Mouse (Mus musculus) midbrain, embryonic 13.5 days (tissue): ENCODE measurements around the gene Ccdc58. TPM values are rescaled to one million over a fixed set of nuclear protein-coding genes. Genes with fewer than 3 reads are reported as not detected.
"Not testable (repeated sequence)": the region's sequence is repeated elsewhere in the genome, so short reads cannot be mapped to it uniquely, and the experiment has no call there.

Source experiments
- ATAC-seq: fragments of 200-750 bp; cut with Nextera tagmentation; 2 replicates; pipeline ENCODE4 v1.8.0; 2017; ENCODE audit warnings: mild to moderate bottlenecking, moderate TSS enrichment, moderate library complexity
- H3K27ac ChIP-seq: fragments of 300-500 bp; sonication (generic); 2 replicates; pipeline ENCODE4 v1.5.1; 2015; ENCODE audit warnings: inconsistent platforms, mild to moderate bottlenecking, moderate library complexity
- H3K27me3 ChIP-seq: fragments of 300-500 bp; sonication (generic); 2 replicates; pipeline ENCODE4 v1.6.1; 2015; ENCODE audit warnings: mild to moderate bottlenecking, inconsistent platforms
- H3K36me3 ChIP-seq: fragments of 300-500 bp; sonication (generic); 2 replicates; pipeline ENCODE4 v1.6.1; 2015; ENCODE audit warnings: mild to moderate bottlenecking, inconsistent platforms
- H3K4me1 ChIP-seq: fragments of 300-500 bp; sonication (generic); replicated peaks from 2 replicates; pipeline ENCODE4 v1.6.1; 2015; ENCODE audit warnings: inconsistent platforms
- H3K4me2 ChIP-seq: fragments of 300-500 bp; sonication (generic); replicated peaks from 2 replicates; pipeline ENCODE4 v1.6.1; 2015; ENCODE audit warnings: moderate library complexity, mild to moderate bottlenecking, inconsistent platforms
- H3K4me3 ChIP-seq: fragments of 300-500 bp; sonication (generic); replicated peaks from 2 replicates; pipeline ENCODE4 v1.5.1; 2015; ENCODE audit warnings: mild to moderate bottlenecking, inconsistent platforms
- H3K9ac ChIP-seq: fragments of 300-500 bp; sonication (generic); replicated peaks from 2 replicates; pipeline ENCODE4 v1.6.1; 2015; ENCODE audit warnings: mild to moderate bottlenecking, inconsistent platforms
- H3K9me3 ChIP-seq: fragments of 300-500 bp; sonication (generic); 2 replicates; pipeline ENCODE4 v1.6.1; 2016; ENCODE audit warnings: mild to moderate bottlenecking, inconsistent platforms
- WGBS: fragments of 180-500 bp; shearing (Covaris S2); methylation state at CpG from one replicate; pipeline ENCODE4 v1.1.7; 2015; 5-methylcytosine and 5-hydroxymethylcytosine counted together
- polyA plus RNA-seq: library from polyadenylated mRNA; unstranded; fragments of >200 nt; fragmentation: Nextera tagmentation; extraction: Ambion mirVana; gene quantifications from 2 replicates; pipeline ENCODE4 v1.2.1, GENCODE M21; 2015

Gene Ccdc58
- polyA plus RNA-seq, 1 experiment from 2014 or later: 44.8 TPM

GRCm38 (mm10) chr16:36089065-36089464 lies 17.6 kb downstream of the Ccdc58 start:
- Histone ChIP-seq H3K9ac (no peak overlapping the region), H3K27me3 (no peaks in the 10 kb centered on the region), H3K36me3 (peaks cover 39% of the 10 kb centered on the region), H3K4me3 (no peak overlapping the region), H3K27ac (no peak overlapping the region), H3K4me1 (no peaks in the 10 kb centered on the region), H3K4me2 (no peak overlapping the region), H3K9me3 (no peaks in the 10 kb centered on the region)
- 88% methylated on average over 7 of the region's 7 CpGs for WGBS
- no peak for ATAC-seq

- no peak overlapping the region for H3K27ac ChIP-seq
- H3K4me1 ChIP-seq: no peaks in the 10 kb centered on the region
- WGBS: 79% methylated on average over 8 of the region's 8 CpGs
- H3K9me3 ChIP-seq: no peaks in the 10 kb centered on the region
- H3K4me3 ChIP-seq: no peak overlapping the region
- no peaks in the 10 kb centered on the region for H3K27me3 ChIP-seq
- no peak for ATAC-seq
- H3K36me3 ChIP-seq: peaks cover 37% of the 10 kb centered on the region
- H3K4me2 ChIP-seq: no peak overlapping the region
- H3K9ac ChIP-seq: no peak overlapping the region
Observed at GRCm38 (mm10) chr16:36089850-36090616, 18.5 kb downstream of the Ccdc58 start.

- WGBS: 87% methylated on average over 11 of the region's 11 CpGs
- no peak for ATAC-seq
- no peaks in the 10 kb centered on the region for H3K4me1 ChIP-seq
Observed at GRCm38 (mm10) chr16:36090785-36091509, 19.5 kb downstream of the Ccdc58 start.

GRCm38 (mm10) chr16:36094079-36094478 lies 22.6 kb downstream of the Ccdc58 start:
- Histone ChIP-seq H3K4me3 (no peak overlapping the region), H3K9me3 (no peaks in the 10 kb centered on the region), H3K9ac (no peak overlapping the region), H3K4me1 (no peaks in the 10 kb centered on the region), H3K27me3 (no peaks in the 10 kb centered on the region), H3K36me3 (peaks cover 12% of the 10 kb centered on the region), H3K4me2 (no peak overlapping the region), H3K27ac (no peak overlapping the region)
- ATAC-seq: no peak
- 92% methylated on average over 3 of the region's 3 CpGs for WGBS

More at GRCm38 (mm10) chr16:36090785-36091509, 19.5 kb downstream of the Ccdc58 start:
- no peaks in the 10 kb centered on the region for H3K9me3 ChIP-seq
- no peak overlapping the region for H3K9ac ChIP-seq
- no peak overlapping the region for H3K4me3 ChIP-seq
- peaks cover 29% of the 10 kb centered on the region for H3K36me3 ChIP-seq
- no peaks in the 10 kb centered on the region for H3K27me3 ChIP-seq
- no peak overlapping the region for H3K4me2 ChIP-seq
- H3K27ac ChIP-seq: no peak overlapping the region

- ATAC-seq, H3K4me3 ChIP-seq, H3K9ac ChIP-seq, H3K36me3 ChIP-seq, H3K9me3 ChIP-seq, H3K4me1 ChIP-seq, H3K27ac ChIP-seq, H3K27me3 ChIP-seq, H3K4me2 ChIP-seq: not testable (repeated sequence)
- WGBS: 95% methylated on average over 12 of the region's 12 CpGs
Observed at GRCm38 (mm10) chr16:36097813-36098499, 26.5 kb downstream of the Ccdc58 start.

GRCm38 (mm10) chr16:36101526-36101925 lies 30.0 kb downstream of the Ccdc58 start:
- no peaks in the 10 kb centered on the region for H3K36me3 ChIP-seq
- no peak overlapping the region for H3K9ac ChIP-seq
- no peaks in the 10 kb centered on the region for H3K9me3 ChIP-seq
- no peak overlapping the region for H3K27ac ChIP-seq
- no peak for ATAC-seq
- H3K27me3 ChIP-seq: no peaks in the 10 kb centered on the region
- no peak overlapping the region for H3K4me2 ChIP-seq
- H3K4me1 ChIP-seq: no peaks in the 10 kb centered on the region
- H3K4me3 ChIP-seq: no peak overlapping the region
- WGBS: 89% methylated on average over 1 of the region's 1 CpGs

- 94% methylated on average over 1 of the region's 1 CpGs for WGBS
- H3K36me3 ChIP-seq: no peaks in the 10 kb centered on the region
Observed at GRCm38 (mm10) chr16:36102211-36102610, 30.7 kb downstream of the Ccdc58 start.

GRCm38 (mm10) chr16:36111486-36111885 lies 40.0 kb downstream of the Ccdc58 start:
- not testable (repeated sequence) for H3K36me3 ChIP-seq, H3K9me3 ChIP-seq, H3K27me3 ChIP-seq, H3K4me1 ChIP-seq, H3K4me2 ChIP-seq, ATAC-seq, H3K4me3 ChIP-seq, H3K27ac ChIP-seq, H3K9ac ChIP-seq

More at GRCm38 (mm10) chr16:36102211-36102610, 30.7 kb downstream of the Ccdc58 start:
- H3K4me1 ChIP-seq: no peaks in the 10 kb centered on the region
- no peaks in the 10 kb centered on the region for H3K27me3 ChIP-seq
- H3K9me3 ChIP-seq: no peaks in the 10 kb centered on the region
- H3K4me2 ChIP-seq: no peak overlapping the region
- no peak overlapping the region for H3K4me3 ChIP-seq
- H3K9ac ChIP-seq: no peak overlapping the region
- ATAC-seq: no peak
- no peak overlapping the region for H3K27ac ChIP-seq

- ATAC-seq, H3K9ac ChIP-seq: not testable (repeated sequence)
- WGBS: 91% methylated on average over 6 of the region's 6 CpGs
Observed at GRCm38 (mm10) chr16:36115751-36116150, 44.3 kb downstream of the Ccdc58 start.

GRCm38 (mm10) chr16:36128092-36128491 lies 56.6 kb downstream of the Ccdc58 start:
- Histone ChIP-seq H3K4me3 (no peak overlapping the region), H3K4me1 (no peaks in the 10 kb centered on the region), H3K9ac (no peak overlapping the region), H3K27me3 (no peaks in the 10 kb centered on the region), H3K36me3 (no peaks in the 10 kb centered on the region), H3K9me3 (no peaks in the 10 kb centered on the region), H3K4me2 (no peak overlapping the region), H3K27ac (no peak overlapping the region)
- ATAC-seq: no peak
- WGBS: 88% methylated on average over 7 of the region's 7 CpGs

More at GRCm38 (mm10) chr16:36115751-36116150, 44.3 kb downstream of the Ccdc58 start:
- H3K36me3 ChIP-seq, H3K9me3 ChIP-seq, H3K27me3 ChIP-seq, H3K27ac ChIP-seq, H3K4me3 ChIP-seq, H3K4me1 ChIP-seq, H3K4me2 ChIP-seq: not testable (repeated sequence)

- H3K27ac ChIP-seq: no peak within 1 kb of the TSS
- ATAC-seq: no peak
- no peaks in the 10 kb centered on the region for H3K36me3 ChIP-seq
- H3K4me2 ChIP-seq: no peak within 1 kb of the TSS
- 89% methylated on average over 1 of the region's 1 CpGs for WGBS
- H3K9me3 ChIP-seq: no peaks in the 10 kb centered on the region
- H3K9ac ChIP-seq: no peak within 1 kb of the TSS
- no peak within 1 kb of the TSS for H3K4me3 ChIP-seq
- H3K4me1 ChIP-seq: no peaks in the 10 kb centered on the region
- no peaks in the 10 kb centered on the region for H3K27me3 ChIP-seq
Observed at GRCm38 (mm10) chr16:36131141-36131540, 59.7 kb downstream of the Ccdc58 start, which contains the start of gene Csta1. Gene Csta1 (minus strand): TSS chr16:36131241.

GRCm38 (mm10) chr16:36138201-36138600 lies 66.7 kb downstream of the Ccdc58 start:
- H3K36me3 ChIP-seq: no peaks in the 10 kb centered on the region
- no peaks in the 10 kb centered on the region for H3K9me3 ChIP-seq
- H3K4me1 ChIP-seq: no peaks in the 10 kb centered on the region
- no peak for ATAC-seq
- H3K27me3 ChIP-seq: no peaks in the 10 kb centered on the region
- no peak overlapping the region for H3K27ac ChIP-seq
- no peak overlapping the region for H3K9ac ChIP-seq
- H3K4me2 ChIP-seq: no peak overlapping the region
- H3K4me3 ChIP-seq: no peak overlapping the region
- whole genome bisulfite sequencing: 76% methylated on average over 2 of the region's 2 CpGs
